Mouse (Mus musculus): Measurements from ENCODE around the gene Ciz1. TPM values are rescaled to one million over a fixed set of nuclear protein-coding genes. Genes with fewer than 3 reads are reported as not detected.

Gene Ciz1
- total and polyA plus RNA-seq, 3 experiments, result 62.9 to 306 (median 213) TPM

GRCm38 (mm10) chr2:32408429-32409424, 56.6 kb downstream of the Ciz1 start:
- H3K36me3 ChIP-seq (replicated peaks), result peaks cover 12% of the 10 kb centered on the region
- peaks cover 6% of the 10 kb centered on the region; the same call in 1 of the 2 replicates for H3K27me3 ChIP-seq (ENCODE audit: insufficient read depth, low read length)
- no peak overlapping the region for H3K4me3 ChIP-seq (ENCODE audit: low read depth, low read length)
- no peak for ATAC-seq (ENCODE audit: extremely low read depth, insufficient number of reproducible peaks, low FRiP score, poor library complexity, severe bottlenecking)
- TF ChIP-seq GATA1 (IDR thresholded peaks at IDR 0.05; ENCODE audit: borderline replicate concordance, low read length), result no peak
- no peak for TF ChIP-seq GATA2 (IDR thresholded peaks at IDR 0.05; ENCODE audit: borderline replicate concordance, low read depth, low read length)
- TF ChIP-seq TAL1 (conservative IDR thresholded peaks at IDR 0.05; ENCODE audit: low read depth, low read length), result no peak
- TF ChIP-seq POLR2AphosphoS5 (IDR thresholded peaks at IDR 0.05; ENCODE audit: insufficient replicate concordance, low read depth, low read length), result no peak
- TF ChIP-seq CTCF (IDR thresholded peaks at IDR 0.05; ENCODE audit: low read depth, low read length), result no peak
- no peaks in the 10 kb centered on the region for H3K4me1 ChIP-seq (ENCODE audit: insufficient read depth, low read depth, low read length)
- peaks cover 16% of the 10 kb centered on the region for H3K9me3 ChIP-seq (replicated peaks)
- DNase-seq (ENCODE audit: low spot score), result no peak

GRCm38 (mm10) chr2:32411407-32411806, 59.3 kb downstream of the Ciz1 start:
- peaks cover 16% of the 10 kb centered on the region for H3K9me3 ChIP-seq (replicated peaks)
- H3K36me3 ChIP-seq (replicated peaks), result peaks cover 30% of the 10 kb centered on the region
- DNase-seq (ENCODE audit: low spot score) (no peak), ATAC-seq (ENCODE audit: extremely low read depth, insufficient number of reproducible peaks, low FRiP score, poor library complexity, severe bottlenecking) (no peak)
- H3K4me1 ChIP-seq (ENCODE audit: insufficient read depth, low read depth, low read length), result no peaks in the 10 kb centered on the region
- TF ChIP-seq CTCF (IDR thresholded peaks at IDR 0.05; ENCODE audit: low read depth, low read length), result no peak
- no peak overlapping the region for H3K4me3 ChIP-seq (ENCODE audit: low read depth, low read length)
- H3K27me3 ChIP-seq (ENCODE audit: insufficient read depth, low read length), result peaks cover 4% of the 10 kb centered on the region; the same call in 1 of the 2 replicates

- Histone ChIP-seq H3K27me3 (ENCODE audit: insufficient read depth, low read length) (peaks cover 4% of the 10 kb centered on the region; the same call in 1 of the 2 replicates), H3K36me3 (replicated peaks) (peaks cover 45% of the 10 kb centered on the region), H3K9me3 (replicated peaks) (peaks cover 10% of the 10 kb centered on the region), H3K4me3 (ENCODE audit: low read depth, low read length) (no peak overlapping the region), H3K4me1 (ENCODE audit: insufficient read depth, low read depth, low read length) (no peaks in the 10 kb centered on the region)
- DNase-seq (ENCODE audit: low spot score) (no peak), ATAC-seq (ENCODE audit: extremely low read depth, insufficient number of reproducible peaks, low FRiP score, poor library complexity, severe bottlenecking) (no peak)
- no peak for TF ChIP-seq POLR2AphosphoS5 (IDR thresholded peaks at IDR 0.05; ENCODE audit: insufficient replicate concordance, low read depth, low read length)
- TF ChIP-seq GATA1 (IDR thresholded peaks at IDR 0.05; ENCODE audit: borderline replicate concordance, low read length), result no peak
- no peak for TF ChIP-seq TAL1 (conservative IDR thresholded peaks at IDR 0.05; ENCODE audit: low read depth, low read length)
- no peak for TF ChIP-seq GATA2 (IDR thresholded peaks at IDR 0.05; ENCODE audit: borderline replicate concordance, low read depth, low read length)
- TF ChIP-seq CTCF (IDR thresholded peaks at IDR 0.05; ENCODE audit: low read depth, low read length), result no peak
Observed at GRCm38 (mm10) chr2:32412742-32413531, 60.8 kb downstream of the Ciz1 start.

- TF ChIP-seq GATA1 (IDR thresholded peaks at IDR 0.05; ENCODE audit: borderline replicate concordance, low read length) (no peak), GATA2 (IDR thresholded peaks at IDR 0.05; ENCODE audit: borderline replicate concordance, low read depth, low read length) (no peak), CTCF (IDR thresholded peaks at IDR 0.05; ENCODE audit: low read depth, low read length) (no peak), POLR2AphosphoS5 (IDR thresholded peaks at IDR 0.05; ENCODE audit: insufficient replicate concordance, low read depth, low read length) (no peak), TAL1 (conservative IDR thresholded peaks at IDR 0.05; ENCODE audit: low read depth, low read length) (no peak)
- ATAC-seq (ENCODE audit: extremely low read depth, insufficient number of reproducible peaks, low FRiP score, poor library complexity, severe bottlenecking), result no peak
- Histone ChIP-seq H3K4me1 (ENCODE audit: insufficient read depth, low read depth, low read length) (no peaks in the 10 kb centered on the region), H3K36me3 (replicated peaks) (peaks cover 55% of the 10 kb centered on the region), H3K27me3 (ENCODE audit: insufficient read depth, low read length) (no peaks in the 10 kb centered on the region; the same call in 1 of the 2 replicates), H3K9me3 (replicated peaks) (peaks cover 3% of the 10 kb centered on the region), H3K4me3 (ENCODE audit: low read depth, low read length) (no peak overlapping the region)
- no peak for DNase-seq (ENCODE audit: low spot score)
Observed at GRCm38 (mm10) chr2:32413936-32414335, 61.8 kb downstream of the Ciz1 start.

- Histone ChIP-seq H3K36me3 (replicated peaks) (peaks cover 74% of the 10 kb centered on the region), H3K9me3 (replicated peaks) (no peaks in the 10 kb centered on the region), H3K4me3 (ENCODE audit: low read depth, low read length) (no peak overlapping the region), H3K27me3 (ENCODE audit: insufficient read depth, low read length) (no peaks in the 10 kb centered on the region), H3K4me1 (ENCODE audit: insufficient read depth, low read depth, low read length) (no peaks in the 10 kb centered on the region)
- ATAC-seq (ENCODE audit: extremely low read depth, insufficient number of reproducible peaks, low FRiP score, poor library complexity, severe bottlenecking) (no peak), DNase-seq (ENCODE audit: low spot score) (no peak)
- TF ChIP-seq POLR2AphosphoS5 (IDR thresholded peaks at IDR 0.05; ENCODE audit: insufficient replicate concordance, low read depth, low read length) (no peak), GATA2 (IDR thresholded peaks at IDR 0.05; ENCODE audit: borderline replicate concordance, low read depth, low read length) (no peak), TAL1 (conservative IDR thresholded peaks at IDR 0.05; ENCODE audit: low read depth, low read length) (no peak), CTCF (IDR thresholded peaks at IDR 0.05; ENCODE audit: low read depth, low read length) (no peak), GATA1 (IDR thresholded peaks at IDR 0.05; ENCODE audit: borderline replicate concordance, low read length) (no peak)
Observed at GRCm38 (mm10) chr2:32415801-32416200, 63.7 kb downstream of the Ciz1 start.

GRCm38 (mm10) chr2:32416556-32416955, 64.4 kb downstream of the Ciz1 start:
- Histone ChIP-seq H3K9me3 (replicated peaks) (no peaks in the 10 kb centered on the region), H3K4me3 (ENCODE audit: low read depth, low read length) (no peak overlapping the region), H3K27me3 (ENCODE audit: insufficient read depth, low read length) (no peaks in the 10 kb centered on the region), H3K4me1 (ENCODE audit: insufficient read depth, low read depth, low read length) (no peaks in the 10 kb centered on the region), H3K36me3 (replicated peaks) (peaks cover 81% of the 10 kb centered on the region)
- DNase-seq (ENCODE audit: low spot score) (no peak), ATAC-seq (ENCODE audit: extremely low read depth, insufficient number of reproducible peaks, low FRiP score, poor library complexity, severe bottlenecking) (no peak)
- TF ChIP-seq POLR2AphosphoS5 (IDR thresholded peaks at IDR 0.05; ENCODE audit: insufficient replicate concordance, low read depth, low read length) (no peak), TAL1 (conservative IDR thresholded peaks at IDR 0.05; ENCODE audit: low read depth, low read length) (no peak), GATA1 (IDR thresholded peaks at IDR 0.05; ENCODE audit: borderline replicate concordance, low read length) (no peak), GATA2 (IDR thresholded peaks at IDR 0.05; ENCODE audit: borderline replicate concordance, low read depth, low read length) (no peak), CTCF (IDR thresholded peaks at IDR 0.05; ENCODE audit: low read depth, low read length) (no peak)

Measured in G1E (cell line).